Mouse (Mus musculus): ENCODE measurements around the gene Aldh4a1. TPM values are rescaled to one million over a fixed set of nuclear protein-coding genes. Genes with fewer than 3 reads are reported as not detected.
A peak's percentile ranks its signal among the peaks of the same experiment; 100 is the strongest.

The Aldh4a1 gene
- polyA plus RNA-seq, 2 experiments, result 29.9 to 31.1 TPM

GRCm38 (mm10) chr4:139641829-139642425, 19.3 kb downstream of the Aldh4a1 start:
- no peak overlapping the region for H3K4me2 ChIP-seq (ENCODE audit: low read depth)
- H3K27me3 ChIP-seq (ENCODE audit: control insufficient read depth, insufficient read depth, low read length), result no peaks in the 10 kb centered on the region
- ATAC-seq (ENCODE audit: insufficient read depth) (no peak), DNase-seq (ENCODE audit: low read depth in 3 of 3, low spot score in 3 of 3) (no peak)
- H3K4me3 ChIP-seq (ENCODE audit: insufficient read depth in 1 of 2, low read depth in 2 of 2, low read length in 2 of 2), result no peak overlapping the region
- WGBS (ENCODE audit: insufficient replicate concordance), result 17% methylated on average over 30 of the region's 30 CpGs
- no peak for TF ChIP-seq CTCF (IDR thresholded peaks at IDR 0.05; ENCODE audit: low read depth)
- TF ChIP-seq EP300 (IDR thresholded peaks at IDR 0.05; ENCODE audit: low read depth), result no peak
- H3K4me1 ChIP-seq (replicated peaks; ENCODE audit: control insufficient read depth in 2 of 2, insufficient read depth in 2 of 2, low read length in 1 of 2), result 0 out of 4 replicates have a peak, but pooled peaks cover 0 to 3% of the 10 kb centered on the region in 2 experiments
- H3K9me3 ChIP-seq (ENCODE audit: control insufficient read depth, low read length), result no peaks in the 10 kb centered on the region
- no peak overlapping the region for H3K27ac ChIP-seq
- H3K36me3 ChIP-seq (replicated peaks; ENCODE audit: control insufficient read depth, insufficient read depth, low read depth), result no peaks in the 10 kb centered on the region
- no peak overlapping the region for H3K9ac ChIP-seq (replicated peaks)

DNA sequence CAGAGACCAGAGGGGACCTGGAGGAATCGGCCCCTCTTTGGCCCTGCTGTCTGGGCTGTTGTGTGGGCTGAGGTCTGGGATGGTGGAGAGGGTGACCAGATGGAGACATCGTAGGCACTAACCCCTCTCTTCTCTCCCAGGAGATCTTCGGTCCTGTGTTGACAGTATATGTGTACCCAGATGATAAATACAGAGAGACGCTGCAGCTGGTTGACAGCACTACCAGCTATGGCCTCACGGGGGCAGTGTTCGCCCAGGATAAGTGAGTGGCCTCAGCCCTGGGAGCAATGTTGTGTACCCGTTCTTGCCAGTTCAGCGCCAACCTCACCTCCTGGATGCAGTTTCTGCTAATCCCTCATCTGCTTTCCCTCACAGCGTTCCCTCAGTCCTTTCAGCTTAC, 21.3 kb downstream of the Aldh4a1 start:
- Histone ChIP-seq H3K27me3 (ENCODE audit: control insufficient read depth, insufficient read depth, low read length) (no peaks in the 10 kb centered on the region), H3K9ac (replicated peaks) (no peak overlapping the region), H3K4me1 (replicated peaks; ENCODE audit: control insufficient read depth in 2 of 2, insufficient read depth in 2 of 2, low read length in 1 of 2) (0 out of 4 replicates have a peak, but pooled peaks cover 0 to 3% of the 10 kb centered on the region in 2 experiments), H3K36me3 (replicated peaks; ENCODE audit: control insufficient read depth, insufficient read depth, low read depth) (no peaks in the 10 kb centered on the region), H3K4me3 (ENCODE audit: insufficient read depth in 1 of 2, low read depth in 2 of 2, low read length in 2 of 2) (no peak overlapping the region), H3K9me3 (ENCODE audit: control insufficient read depth, low read length) (no peaks in the 10 kb centered on the region), H3K27ac (no peak overlapping the region), H3K4me2 (ENCODE audit: low read depth) (no peak overlapping the region)
- peak; percentile 96 for TF ChIP-seq CTCF (IDR thresholded peaks at IDR 0.05; ENCODE audit: low read depth)
- no peak for TF ChIP-seq EP300 (IDR thresholded peaks at IDR 0.05; ENCODE audit: low read depth)
- WGBS (ENCODE audit: insufficient replicate concordance), result 12% methylated on average over 9 of the region's 9 CpGs
- DNase-seq (ENCODE audit: low read depth in 3 of 3, low spot score in 3 of 3) (peak in 2 of 3 experiments; percentile 20 to 22), ATAC-seq (ENCODE audit: insufficient read depth) (no peak)

GRCm38 (mm10) chr4:139646916-139647315, 24.2 kb downstream of the Aldh4a1 start:
- ATAC-seq (ENCODE audit: insufficient read depth) (no peak), DNase-seq (ENCODE audit: low read depth in 3 of 3, low spot score in 3 of 3) (no peak)
- H3K27ac ChIP-seq, result no peak overlapping the region
- no peak overlapping the region for H3K9ac ChIP-seq (replicated peaks)
- no peak overlapping the region for H3K4me3 ChIP-seq (ENCODE audit: insufficient read depth in 1 of 2, low read depth in 2 of 2, low read length in 2 of 2)
- no peaks in the 10 kb centered on the region for H3K4me1 ChIP-seq (replicated peaks; ENCODE audit: control insufficient read depth in 2 of 2, insufficient read depth in 2 of 2, low read length in 1 of 2)
- H3K9me3 ChIP-seq (ENCODE audit: control insufficient read depth, low read length), result no peaks in the 10 kb centered on the region
- H3K36me3 ChIP-seq (replicated peaks; ENCODE audit: control insufficient read depth, insufficient read depth, low read depth), result no peaks in the 10 kb centered on the region
- no peak overlapping the region for H3K4me2 ChIP-seq (ENCODE audit: low read depth)
- no peak for TF ChIP-seq EP300 (IDR thresholded peaks at IDR 0.05; ENCODE audit: low read depth)
- TF ChIP-seq CTCF (IDR thresholded peaks at IDR 0.05; ENCODE audit: low read depth), result peak; percentile 57
- H3K27me3 ChIP-seq (ENCODE audit: control insufficient read depth, insufficient read depth, low read length), result no peaks in the 10 kb centered on the region
- 70% methylated on average over 7 of the region's 7 CpGs for WGBS (ENCODE audit: insufficient replicate concordance)

DNA sequence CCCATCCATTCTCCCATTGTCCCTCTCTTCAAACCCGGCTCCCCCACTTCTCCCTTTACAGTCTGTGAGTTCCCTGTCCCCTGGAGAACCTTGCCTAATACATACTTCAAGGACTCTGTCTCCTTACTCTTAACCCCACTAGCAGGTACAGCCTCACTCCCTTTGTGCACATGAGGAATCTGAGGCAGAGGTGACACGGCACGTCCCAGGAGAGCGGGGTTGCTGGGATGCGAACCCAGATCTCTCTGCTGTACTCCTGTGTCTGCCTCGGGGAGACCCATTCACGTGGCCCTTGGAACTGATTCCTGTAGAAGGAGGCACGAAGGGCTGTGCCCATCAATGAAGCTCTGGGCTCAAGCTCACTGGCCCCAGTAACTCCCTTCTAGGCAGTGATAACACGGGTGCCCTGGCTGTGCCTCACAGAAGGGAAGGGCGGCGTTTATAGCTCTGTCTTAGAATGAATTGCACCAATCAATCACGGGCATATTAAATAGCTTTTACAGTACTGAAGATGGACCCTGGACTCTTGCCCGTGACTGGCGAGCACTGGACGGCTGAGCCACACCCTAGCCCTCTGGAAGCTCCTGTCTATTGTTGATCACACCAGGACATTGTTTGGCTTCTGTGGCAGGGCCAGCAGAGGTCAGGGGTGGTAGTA, 27.5 kb downstream of the Aldh4a1 start:
- Histone ChIP-seq H3K9ac (replicated peaks) (no peak overlapping the region), H3K4me1 (replicated peaks; ENCODE audit: control insufficient read depth in 2 of 2, insufficient read depth in 2 of 2, low read length in 1 of 2) (no peaks in the 10 kb centered on the region), H3K4me3 (ENCODE audit: insufficient read depth in 1 of 2, low read depth in 2 of 2, low read length in 2 of 2) (no peak overlapping the region), H3K27me3 (ENCODE audit: control insufficient read depth, insufficient read depth, low read length) (no peaks in the 10 kb centered on the region), H3K36me3 (replicated peaks; ENCODE audit: control insufficient read depth, insufficient read depth, low read depth) (no peaks in the 10 kb centered on the region), H3K9me3 (ENCODE audit: control insufficient read depth, low read length) (no peaks in the 10 kb centered on the region), H3K4me2 (ENCODE audit: low read depth) (no peak overlapping the region), H3K27ac (no peak overlapping the region)
- 62% methylated on average over 15 of the region's 15 CpGs for WGBS (ENCODE audit: insufficient replicate concordance)
- DNase-seq (ENCODE audit: low read depth in 3 of 3, low spot score in 3 of 3), result no peak
- no peak for ATAC-seq (ENCODE audit: insufficient read depth)
- TF ChIP-seq EP300 (IDR thresholded peaks at IDR 0.05; ENCODE audit: low read depth) (no peak), CTCF (IDR thresholded peaks at IDR 0.05; ENCODE audit: low read depth) (no peak)

GRCm38 (mm10) chr4:139650907-139651306, 28.2 kb downstream of the Aldh4a1 start:
- Histone ChIP-seq H3K27me3 (ENCODE audit: control insufficient read depth, insufficient read depth, low read length) (no peaks in the 10 kb centered on the region), H3K4me2 (ENCODE audit: low read depth) (no peak overlapping the region), H3K9ac (replicated peaks) (no peak overlapping the region), H3K36me3 (replicated peaks; ENCODE audit: control insufficient read depth, insufficient read depth, low read depth) (no peaks in the 10 kb centered on the region), H3K9me3 (ENCODE audit: control insufficient read depth, low read length) (no peaks in the 10 kb centered on the region), H3K4me1 (replicated peaks; ENCODE audit: control insufficient read depth in 2 of 2, insufficient read depth in 2 of 2, low read length in 1 of 2) (no peaks in the 10 kb centered on the region), H3K4me3 (ENCODE audit: insufficient read depth in 1 of 2, low read depth in 2 of 2, low read length in 2 of 2) (no peak overlapping the region), H3K27ac (no peak overlapping the region)
- no peak for ATAC-seq (ENCODE audit: insufficient read depth)
- TF ChIP-seq CTCF (IDR thresholded peaks at IDR 0.05; ENCODE audit: low read depth) (no peak), EP300 (IDR thresholded peaks at IDR 0.05; ENCODE audit: low read depth) (no peak)
- no peak for DNase-seq (ENCODE audit: low read depth in 3 of 3, low spot score in 3 of 3)
- 37% methylated on average over 11 of the region's 11 CpGs for WGBS (ENCODE audit: insufficient replicate concordance)
